Mouse (Mus musculus) CH12.LX (cell line): ENCODE measurements at regions not wholly inside any gene's neighbourhood (a gene's known extent, or its start where the extent isn't known, plus 50 kb on each side); places are given as distances from the start of the nearest gene placed in this dataset.
A peak's percentile ranks its signal among the peaks of the same experiment; 100 is the strongest.

ENCODE experiments used
- DNase-seq: peaks from one replicate; pipeline ENCODE4 v3.0.0-alpha.2; 2013; ENCODE audit errors: extremely low read depth
- H3K27ac ChIP-seq: 2 replicates; pipeline ENCODE4 v1.5.1; 2012; ENCODE audit warnings: low read depth, mild to moderate bottlenecking, control low read depth, moderate library complexity; ENCODE audit not compliant: insufficient read depth
- H3K27me3 ChIP-seq: replicated peaks from 2 replicates; pipeline ENCODE3; 2012; ENCODE audit warnings: inconsistent platforms
- H3K36me3 ChIP-seq, 2 experiments: replicated peaks in 1 of 2; 2 replicates each; pipeline versions ENCODE3 to v1.6.1; 2012; ENCODE audit warnings: inconsistent platforms in 1 of 2, low read length in 1 of 2, mild to moderate bottlenecking in 1 of 2, mixed read lengths in 1 of 2, moderate library complexity in 1 of 2; ENCODE audit not compliant: control insufficient read depth in 1 of 2, insufficient read depth in 1 of 2
- H3K4me1 ChIP-seq, 2 experiments: 2 replicates each; pipeline ENCODE4 v1.6.1; 2012; ENCODE audit warnings: inconsistent platforms in 1 of 2, moderate library complexity in 1 of 2; ENCODE audit not compliant: insufficient read depth in 2 of 2, control insufficient read depth in 1 of 2
- H3K4me2 ChIP-seq: 2 replicates; pipeline ENCODE4 v1.6.1; 2012; ENCODE audit warnings: low read depth, mild to moderate bottlenecking, control low read depth; ENCODE audit not compliant: poor library complexity, insufficient read depth, severe bottlenecking
- H3K4me3 ChIP-seq, 3 experiments: fragments of 150-350 bp in 1 of 3; sonication (generic) in 1 of 3; replicated peaks in 1 of 3; 2 replicates each; pipeline versions ENCODE3 to v1.5.1; 2011 to 2012; ENCODE audit warnings: low read depth in 2 of 3, low read length in 2 of 3, mild to moderate bottlenecking in 2 of 3, moderate library complexity in 2 of 3, control low read depth in 1 of 3, improper control_type of control experiment in 1 of 3, inconsistent platforms in 1 of 3, mixed read lengths in 1 of 3; ENCODE audit not compliant: poor library complexity in 1 of 3
- H3K79me2 ChIP-seq: replicated peaks from 2 replicates; pipeline ENCODE4 v1.6.1; 2012; ENCODE audit warnings: mild to moderate bottlenecking, moderate library complexity; ENCODE audit not compliant: control insufficient read depth, poor library complexity, insufficient read depth, severe bottlenecking; ENCODE audit errors: extremely low read depth
- H3K9ac ChIP-seq: 2 replicates; pipeline ENCODE4 v1.6.1; 2012; ENCODE audit warnings: low read depth, mild to moderate bottlenecking, control low read depth, moderate library complexity; ENCODE audit not compliant: insufficient read depth
- H3K9me3 ChIP-seq: replicated peaks from 2 replicates; pipeline ENCODE3; 2012; ENCODE audit warnings: low read length, inconsistent platforms, mixed read lengths
- E2F4 ChIP-seq: IDR thresholded peaks from 2 replicates; pipeline ENCODE4 v1.6.1; 2011; ENCODE audit warnings: low read depth, low read length, improper control_type of control experiment; ENCODE audit not compliant: insufficient replicate concordance
- ELF1 ChIP-seq: IDR thresholded peaks from 2 replicates; pipeline ENCODE4 v1.6.1; 2014; ENCODE audit warnings: low read depth, mild to moderate bottlenecking, inconsistent platforms, low read length, improper control_type of control experiment
- ETS1 ChIP-seq: conservative IDR thresholded peaks from 2 replicates; pipeline ENCODE4 v1.6.1; 2012; ENCODE audit warnings: low read depth, mild to moderate bottlenecking, inconsistent platforms, low read length, improper control_type of control experiment, moderate library complexity
- GABPA ChIP-seq: IDR thresholded peaks from 2 replicates; pipeline ENCODE4 v1.6.1; 2012; ENCODE audit warnings: low read depth, low read length, improper control_type of control experiment, inconsistent platforms; ENCODE audit not compliant: insufficient replicate concordance
- IRF4 ChIP-seq: IDR thresholded peaks from 2 replicates; pipeline ENCODE4 v1.6.1; 2014; ENCODE audit warnings: low read depth, mild to moderate bottlenecking, inconsistent platforms, low read length, improper control_type of control experiment
- JUND ChIP-seq: conservative IDR thresholded peaks from 2 replicates; pipeline ENCODE4 v1.6.1; 2011; ENCODE audit warnings: low read depth, low read length, improper control_type of control experiment
- KAT2A ChIP-seq: IDR thresholded peaks from 2 replicates; pipeline ENCODE4 v1.6.1; 2012; ENCODE audit warnings: low read length, improper control_type of control experiment, inconsistent platforms; ENCODE audit not compliant: insufficient replicate concordance
- MAFK ChIP-seq: IDR thresholded peaks from 2 replicates; pipeline ENCODE4 v1.6.1; 2011; ENCODE audit warnings: low read length, improper control_type of control experiment; ENCODE audit not compliant: insufficient replicate concordance
- MAZ ChIP-seq: IDR thresholded peaks from 2 replicates; pipeline ENCODE4 v1.6.1; 2012; ENCODE audit warnings: low read depth, mild to moderate bottlenecking, inconsistent platforms, low read length, improper control_type of control experiment, moderate library complexity
- MYC ChIP-seq: IDR thresholded peaks from 2 replicates; pipeline ENCODE4 v1.6.1; 2011; ENCODE audit warnings: low read depth, mild to moderate bottlenecking, improper control_type of control experiment, low read length
- NRF1 ChIP-seq: IDR thresholded peaks from 2 replicates; pipeline ENCODE4 v1.6.1; 2014; ENCODE audit warnings: low read depth, mild to moderate bottlenecking, inconsistent platforms, low read length, improper control_type of control experiment, moderate library complexity
- PAX5 ChIP-seq: IDR thresholded peaks from 2 replicates; pipeline ENCODE4 v1.6.1; 2012; ENCODE audit warnings: low read length, inconsistent platforms, mixed read lengths
- POLR2AphosphoS2 ChIP-seq: IDR thresholded peaks from 2 replicates; pipeline ENCODE4 v1.6.1; 2011; ENCODE audit warnings: low read depth, low read length, improper control_type of control experiment
- SMC3 ChIP-seq: IDR thresholded peaks from 2 replicates; pipeline ENCODE4 v1.6.1; 2011; ENCODE audit warnings: low read depth, low read length, improper control_type of control experiment
- TCF12 ChIP-seq: IDR thresholded peaks from 2 replicates; pipeline ENCODE4 v1.6.1; 2014; ENCODE audit warnings: low read depth, mild to moderate bottlenecking, inconsistent platforms, low read length, improper control_type of control experiment
- UBTF ChIP-seq: IDR thresholded peaks from 2 replicates; pipeline ENCODE4 v1.6.1; 2012; ENCODE audit warnings: low read depth, mild to moderate bottlenecking, inconsistent platforms, low read length, improper control_type of control experiment, moderate library complexity
- USF1 ChIP-seq: IDR thresholded peaks from 2 replicates; pipeline ENCODE4 v1.6.1; 2014; ENCODE audit warnings: low read depth, mild to moderate bottlenecking, inconsistent platforms, low read length, improper control_type of control experiment
- USF2 ChIP-seq: conservative IDR thresholded peaks from 2 replicates; pipeline ENCODE4 v1.6.1; 2011; ENCODE audit warnings: low read depth, low read length, improper control_type of control experiment
- ZKSCAN1 ChIP-seq: IDR thresholded peaks from 2 replicates; pipeline ENCODE4 v1.6.1; 2012; ENCODE audit warnings: low read depth, inconsistent platforms, low read length, improper control_type of control experiment, borderline replicate concordance
- ZNF384 ChIP-seq: IDR thresholded peaks from 2 replicates; pipeline ENCODE4 v1.6.1; 2012; ENCODE audit warnings: low read depth, low read length, improper control_type of control experiment, inconsistent platforms
- dilution Hi-C: fragments of 300-500 bp; cut with MboI; formaldehyde crosslinking; loops from 2 replicates; pipeline ENCODE4 v1.14.3; 2020; ENCODE audit warnings: low sequenced_read_pairs; ENCODE audit not compliant: extremely low pct_unique_long_range_greater_than_20kb, extremely low pct_ligation_motif_present
- in situ Hi-C: fragments of 300-500 bp; cut with MboI; formaldehyde crosslinking; loops from 3 replicates; pipeline ENCODE4 v1.14.3; 2019; ENCODE audit warnings: low sequenced_read_pairs, low pct_ligation_motif_present, low pct_unique_long_range_greater_than_20kb, mixed read lengths

- in situ Hi-C loops (no loop called here), dilution Hi-C loops (no loop called here)
- Histone ChIP-seq H3K27ac (no peak overlapping the region), H3K4me1 (peaks cover 7 to 32% of the 10 kb centered on the region in 2 experiments; a peak in 3 of 4 replicates), H3K4me2 (no peak overlapping the region), H3K9ac (no peak overlapping the region), H3K9me3 (no peaks in the 10 kb centered on the region), H3K4me3 (no peak overlapping the region), H3K27me3 (no peaks in the 10 kb centered on the region), H3K79me2 (no peaks in the 10 kb centered on the region), H3K36me3 (no peaks in the 10 kb centered on the region)
- TF ChIP-seq MAFK (0 out of 2 replicates have a peak, but pooled peaks have one; percentile 10), POLR2AphosphoS2 (no peak), E2F4 (no peak), MYC (no peak), PAX5 (no peak)
- DNase-seq = peak; percentile 34
Observed at GRCm38 (mm10) chr4:53920587-53920986, 94.7 kb downstream of the Tmem38b start.

DNA sequence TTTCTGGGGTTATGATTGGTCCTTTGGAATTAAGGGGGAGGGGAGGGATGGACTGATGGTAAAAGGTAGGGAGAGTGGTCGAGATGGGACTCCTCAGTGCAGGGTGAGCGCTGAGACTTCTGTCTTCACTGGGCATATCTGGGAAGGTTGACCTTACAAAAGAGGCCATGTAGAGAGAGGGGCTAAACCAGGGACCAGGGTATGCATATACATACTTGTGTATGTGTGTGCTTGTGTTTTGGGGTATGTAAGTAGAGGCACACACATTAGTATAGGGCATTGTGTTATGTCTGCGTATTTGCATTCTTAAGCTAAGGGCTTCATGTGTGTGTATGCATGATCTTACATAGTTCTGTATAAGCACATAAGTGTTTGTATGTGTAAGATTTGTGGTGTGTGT lies 105.2 kb downstream of the Tmem38b start:
- TF ChIP-seq UBTF = no peak
- TF ChIP-seq MAZ = no peak
- TF ChIP-seq ETS1 = no peak
- TF ChIP-seq ZNF384 = no peak
- no peak for TF ChIP-seq E2F4
- no peak for TF ChIP-seq KAT2A
- no peak for TF ChIP-seq IRF4
- TF ChIP-seq USF1 = no peak
- no peak for TF ChIP-seq USF2
- no peak for TF ChIP-seq ZKSCAN1
- no peak for TF ChIP-seq GABPA
- TF ChIP-seq ELF1 = no peak
- TF ChIP-seq SMC3 = no peak
- TF ChIP-seq JUND = no peak
- TF ChIP-seq MYC = no peak
- TF ChIP-seq NRF1 = no peak
- no peak for TF ChIP-seq TCF12
- Histone ChIP-seq H3K4me2 (no peak overlapping the region), H3K9me3 (no peaks in the 10 kb centered on the region), H3K79me2 (no peaks in the 10 kb centered on the region), H3K9ac (no peak overlapping the region), H3K27me3 (no peaks in the 10 kb centered on the region), H3K4me3 (no peak overlapping the region), H3K4me1 (peaks cover 0 to 12% of the 10 kb centered on the region in 2 experiments; a peak in 2 of 4 replicates), H3K36me3 (no peaks in the 10 kb centered on the region), H3K27ac (no peak overlapping the region)
- no peak for DNase-seq
- in situ Hi-C loops (no loop called here), dilution Hi-C loops (no loop called here)
